Mouse (Mus musculus): ENCODE measurements around the gene Sept8.

The Sept8 gene

DNA sequence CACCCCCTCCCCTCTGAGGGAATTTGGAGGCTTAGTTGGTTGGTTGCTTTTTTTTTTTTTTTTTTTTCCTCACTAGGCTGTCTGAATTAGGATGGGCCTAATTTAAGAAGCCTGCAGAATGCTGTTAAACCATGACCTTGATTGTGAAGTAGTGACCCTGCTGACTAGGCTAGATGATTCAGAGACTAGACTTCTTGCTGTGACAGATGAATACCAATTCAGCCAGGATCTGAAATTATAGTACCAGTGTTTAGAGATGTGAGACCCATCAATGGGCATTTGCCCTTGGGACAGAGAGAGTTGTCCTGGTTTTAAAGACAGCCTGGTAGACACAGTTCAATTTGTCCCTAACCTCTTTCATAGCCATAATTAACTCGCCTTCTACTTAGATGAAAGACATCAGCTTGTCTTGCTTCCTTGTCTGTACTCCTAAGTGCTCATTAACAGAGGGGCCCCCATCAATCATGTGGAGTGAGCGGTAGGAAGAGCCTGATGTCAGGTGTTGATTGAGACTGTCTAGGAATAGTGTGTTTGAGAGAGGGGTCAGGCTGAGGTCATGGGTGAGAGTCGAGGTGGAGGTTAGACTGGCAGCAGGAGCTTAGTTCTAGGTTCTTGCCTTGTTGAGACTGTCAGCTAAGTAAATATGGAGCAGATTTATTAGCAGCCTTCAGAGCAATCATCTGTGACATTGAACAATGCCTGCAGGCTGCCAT is 25.7 kb upstream of the Sept8 start:
- DNase-seq (ENCODE audit: low read depth, low spot score), result peak; percentile 37

DNA sequence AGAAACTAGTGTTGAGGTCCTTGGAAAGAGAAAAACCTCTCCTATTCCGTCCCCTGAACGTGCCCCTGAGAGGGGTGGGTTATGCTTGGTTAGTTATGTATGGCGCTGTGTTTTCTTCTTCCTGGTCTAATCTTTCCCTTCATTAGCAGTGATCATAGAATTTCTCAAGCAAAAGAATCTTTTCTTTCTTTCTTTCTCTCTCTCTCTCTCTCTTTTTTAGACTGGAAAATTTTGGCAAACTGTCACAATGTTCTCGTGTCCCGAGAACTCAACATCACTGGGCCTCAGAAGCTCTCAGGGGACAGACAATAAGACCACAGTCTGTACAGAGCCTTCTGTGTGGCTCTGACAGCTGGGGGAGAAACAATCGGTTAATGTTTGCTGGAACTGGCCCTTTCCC is 23.6 kb upstream of the Sept8 start:
- DNase-seq (ENCODE audit: low read depth, low spot score), result no peak

- DNase-seq (ENCODE audit: low read depth, low spot score), result no peak
These were observed 22.1 kb upstream of the Sept8 start for GRCm38 (mm10) chr11:53496946-53497345.

- peak; percentile 69 for DNase-seq (ENCODE audit: low read depth, low spot score)
These were observed 18.5 kb upstream of the Sept8 start for GRCm38 (mm10) chr11:53500569-53500968.

DNA sequence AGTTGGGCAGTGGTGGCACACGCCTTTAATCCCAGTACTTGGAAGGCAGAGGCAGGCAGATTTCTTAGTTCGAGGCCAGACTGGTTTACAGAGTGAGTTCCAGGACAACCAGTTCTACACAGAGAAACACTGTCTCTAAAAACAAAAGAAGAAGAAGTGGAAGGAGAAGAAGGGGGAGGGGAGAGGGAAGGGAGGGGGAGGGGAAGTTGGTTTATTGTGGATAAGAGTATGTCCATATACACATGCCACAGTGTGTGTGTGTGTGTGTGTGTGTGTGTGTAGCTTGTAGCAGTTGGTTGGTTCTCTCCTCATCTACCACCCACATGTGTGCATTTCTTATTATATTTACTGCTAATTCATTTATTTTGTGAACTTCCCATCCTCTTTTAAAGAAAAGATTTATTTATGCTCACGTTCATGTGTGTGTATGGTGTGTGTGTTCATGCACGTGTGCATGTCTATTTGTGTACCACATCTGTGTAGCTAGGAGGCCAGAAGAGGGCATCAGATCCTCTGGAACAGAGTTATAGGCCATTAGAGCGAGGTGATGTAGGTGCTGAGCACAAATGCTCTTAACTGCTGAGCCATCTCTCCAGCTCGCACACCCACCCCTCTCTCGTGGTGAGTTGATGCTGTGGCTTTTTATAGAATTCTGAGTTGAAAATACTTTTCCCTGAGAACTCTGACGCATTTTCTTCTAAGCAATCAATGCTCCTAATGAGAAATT is 16.9 kb upstream of the Sept8 start:
- DNase-seq (ENCODE audit: low read depth, low spot score), result no peak

- DNase-seq (ENCODE audit: low read depth, low spot score), result no peak
These were observed 15.3 kb upstream of the Sept8 start for GRCm38 (mm10) chr11:53503738-53504137.

- DNase-seq (ENCODE audit: low read depth, low spot score), result no peak
These were observed 14.7 kb upstream of the Sept8 start for GRCm38 (mm10) chr11:53504376-53504775.

- no peak for DNase-seq (ENCODE audit: low read depth, low spot score)
These were observed 13.9 kb upstream of the Sept8 start for GRCm38 (mm10) chr11:53505026-53505663.

DNA sequence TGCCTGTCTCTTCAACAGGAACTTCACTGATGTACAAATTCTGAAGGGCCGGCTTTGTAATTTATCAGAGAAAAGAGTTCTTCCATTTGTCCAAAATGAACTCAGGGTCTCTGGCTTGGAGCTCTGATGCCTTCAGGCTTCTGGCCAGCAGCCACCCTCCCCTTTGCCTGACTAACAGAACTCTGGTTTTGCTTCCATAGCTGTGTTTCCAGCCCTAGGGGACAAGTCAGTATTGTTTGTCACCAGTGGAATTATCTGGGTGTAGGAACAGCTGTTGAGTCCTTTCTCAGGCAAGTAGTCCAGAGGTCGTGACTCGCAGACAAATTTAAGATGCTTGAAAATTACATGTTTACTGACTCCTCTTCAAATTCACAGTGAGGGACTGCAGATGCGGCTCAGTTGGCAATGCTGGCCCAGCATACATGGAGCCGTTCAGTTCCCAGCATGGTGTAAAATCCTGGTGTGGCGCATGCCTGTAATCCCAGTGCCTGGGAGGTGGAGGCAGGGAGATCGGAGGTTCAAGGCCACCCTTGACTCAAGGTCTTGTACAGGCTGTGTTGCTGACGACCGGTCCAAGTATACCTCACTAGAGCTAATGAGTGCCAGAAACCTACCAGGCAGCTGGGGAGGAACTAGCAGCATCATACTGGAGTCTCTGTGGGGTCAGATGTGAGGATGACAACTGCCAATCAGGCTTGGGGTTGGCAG is 11.8 kb upstream of the Sept8 start:
- DNase-seq (ENCODE audit: low read depth, low spot score), result no peak

GRCm38 (mm10) chr11:53508152-53508551 is 10.9 kb upstream of the Sept8 start:
- DNase-seq (ENCODE audit: low read depth, low spot score), result no peak

- DNase-seq (ENCODE audit: low read depth, low spot score), result peak; percentile 82
These were observed 10.5 kb upstream of the Sept8 start for GRCm38 (mm10) chr11:53508591-53508990.

DNA sequence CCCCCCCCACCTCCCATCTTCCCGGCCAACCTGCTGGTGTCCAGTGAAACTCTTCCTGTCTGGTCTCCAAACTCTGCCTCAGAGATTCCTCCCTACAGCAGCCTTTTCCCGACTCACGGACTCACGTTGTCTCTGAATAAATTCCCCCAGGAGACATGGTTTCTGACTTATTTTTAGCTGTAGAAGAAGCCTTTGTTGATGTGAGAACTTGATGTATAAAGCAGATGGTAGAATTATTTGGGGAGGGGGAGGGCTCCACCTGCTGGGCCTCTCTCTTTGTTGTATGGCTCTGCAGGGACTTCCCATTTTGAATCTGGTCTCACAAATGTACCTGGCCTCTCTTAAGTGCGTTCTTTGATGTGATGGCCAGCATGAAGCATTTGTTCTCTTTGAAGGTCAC is 8.7 kb upstream of the Sept8 start:
- DNase-seq (ENCODE audit: low read depth, low spot score), result no peak

DNA sequence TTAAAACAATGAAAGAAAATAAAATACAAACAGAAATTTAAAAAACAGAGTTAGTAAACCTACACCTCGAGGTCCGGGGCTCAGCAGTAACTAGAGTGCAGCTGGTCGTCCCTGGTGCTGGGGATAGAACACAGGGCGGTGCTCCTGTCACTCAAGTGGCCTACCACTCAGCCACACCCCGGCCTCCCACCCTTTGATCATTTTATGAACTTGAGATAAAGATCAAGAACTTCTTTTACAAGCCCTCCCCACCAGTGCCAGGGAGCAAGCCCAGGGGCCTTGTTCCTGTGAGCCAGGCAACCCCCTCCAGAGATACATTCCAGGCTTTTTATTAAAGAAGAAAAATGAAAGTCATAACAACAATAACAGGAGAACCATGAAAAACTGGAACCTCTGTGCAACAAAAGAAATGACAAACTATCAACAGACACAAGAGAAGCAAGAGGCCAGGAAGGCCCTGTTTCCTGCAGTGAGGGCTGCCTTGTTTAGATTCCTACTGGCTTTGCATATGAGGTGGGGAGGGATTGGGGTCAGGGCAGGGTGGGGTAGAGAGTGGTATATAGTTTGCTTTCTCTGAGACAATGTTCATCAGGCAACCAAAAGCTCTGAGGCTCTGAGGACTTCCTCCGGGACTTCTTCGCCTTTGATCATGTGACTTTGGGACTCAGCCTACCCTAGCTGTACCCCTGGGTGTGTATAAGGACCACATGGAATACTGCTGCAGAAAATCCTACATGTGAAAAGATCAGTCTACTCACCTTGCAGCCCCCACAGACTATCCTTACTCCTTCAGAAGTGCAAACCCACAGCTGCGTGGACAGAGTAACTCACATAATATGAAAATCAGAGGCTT is 2.1 kb upstream of the Sept8 start:
- DNase-seq (ENCODE audit: low read depth, low spot score), result no peak

DNA sequence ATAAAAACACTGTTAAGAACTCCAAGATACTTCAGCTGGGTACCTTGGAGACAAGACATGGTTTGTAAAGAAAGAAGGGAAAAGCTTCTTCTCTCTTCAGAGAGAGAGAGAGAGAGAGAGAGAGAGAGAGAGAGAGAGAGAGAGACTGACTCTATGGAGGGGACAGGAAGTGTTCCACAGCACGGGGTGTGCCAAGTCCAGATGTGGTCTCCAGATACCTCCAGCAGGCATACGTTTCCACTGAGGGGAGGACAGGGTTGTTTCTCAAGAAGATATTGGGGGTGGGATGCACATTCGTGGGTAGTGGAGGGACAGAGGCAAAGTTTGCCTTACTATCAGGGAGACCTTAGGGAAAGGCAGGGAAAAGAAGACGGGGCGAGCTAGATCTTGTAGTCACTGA is 298 bp upstream of the Sept8 start:
- DNase-seq (ENCODE audit: low read depth, low spot score), result no peak

DNA sequence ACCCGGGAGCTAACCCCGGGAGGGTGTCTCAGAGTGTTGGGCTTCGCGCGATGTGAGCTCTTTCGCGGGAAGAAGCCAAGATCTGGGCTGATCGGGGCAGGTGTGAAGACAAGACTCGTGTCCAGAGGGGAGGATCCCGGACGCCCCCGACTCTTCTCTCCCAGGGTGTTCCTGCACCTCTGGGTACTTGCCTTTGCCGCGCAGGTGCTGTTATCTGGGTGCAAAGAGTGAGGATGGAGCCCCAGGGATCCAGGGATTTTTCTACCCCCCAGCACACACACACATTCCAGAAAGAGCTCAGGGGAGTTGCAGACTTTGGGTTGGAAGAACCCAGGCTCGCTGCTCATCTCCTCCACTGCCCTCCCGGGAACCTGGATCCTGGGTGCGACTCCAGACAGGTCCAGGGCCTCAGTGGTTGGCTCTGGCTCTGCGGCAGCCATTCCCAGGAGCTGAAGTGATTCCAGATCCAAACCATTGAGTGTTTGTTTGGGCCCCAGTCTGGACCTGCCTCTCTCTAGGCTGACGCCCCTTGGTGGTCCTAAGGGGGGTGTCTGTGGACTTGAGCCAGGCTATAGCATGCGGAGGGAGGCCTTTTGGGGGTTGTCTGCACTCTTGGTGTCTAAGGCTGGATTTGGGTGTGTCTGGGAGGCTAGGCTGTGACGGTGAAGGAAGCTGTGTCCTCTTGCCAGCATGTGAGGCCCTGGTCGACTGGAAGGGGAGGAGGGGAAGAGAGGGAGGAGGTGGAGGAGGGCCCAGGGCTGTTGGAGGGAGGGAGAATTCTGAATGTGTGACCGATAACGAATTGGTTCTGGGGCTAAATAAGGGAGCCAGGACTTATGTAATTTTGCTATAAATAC is 1.3 kb downstream of the Sept8 start:
- peak; percentile 61 for DNase-seq (ENCODE audit: low read depth, low spot score)

DNA sequence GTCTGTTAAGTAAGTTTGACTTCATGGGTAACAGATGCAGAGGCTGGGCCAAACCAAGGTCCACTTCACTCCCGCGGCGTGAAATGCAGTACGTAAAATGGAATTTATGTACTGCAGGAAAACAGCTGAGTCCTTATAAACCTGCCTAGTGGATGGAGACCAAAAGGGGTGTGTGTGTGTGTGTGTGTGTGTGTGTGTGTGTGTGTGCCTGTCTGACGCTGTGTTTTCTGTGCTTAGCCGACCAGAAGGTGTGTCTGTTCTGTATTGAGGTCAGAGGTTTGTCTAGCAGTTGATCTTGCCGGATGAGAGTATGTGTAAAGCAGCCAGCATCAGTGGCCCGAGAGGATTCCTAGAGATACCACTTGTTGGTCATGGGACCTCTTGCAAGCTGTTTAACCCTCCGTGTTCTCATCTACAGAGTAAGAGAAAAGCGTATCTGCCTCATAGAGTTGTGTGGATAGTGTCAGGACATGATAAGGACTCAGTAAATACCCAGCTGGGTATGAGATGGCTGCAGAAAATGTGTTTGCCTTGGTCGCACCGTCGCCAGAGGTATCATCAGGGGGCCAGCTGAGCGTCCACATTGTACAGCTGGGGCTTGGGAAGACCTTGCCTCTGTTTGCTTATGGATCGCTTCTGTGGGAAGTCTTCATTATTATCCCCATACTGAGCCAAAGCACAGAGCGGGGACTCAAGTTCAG is 2.2 kb downstream of the Sept8 start:
- DNase-seq (ENCODE audit: low read depth, low spot score), result no peak

DNA sequence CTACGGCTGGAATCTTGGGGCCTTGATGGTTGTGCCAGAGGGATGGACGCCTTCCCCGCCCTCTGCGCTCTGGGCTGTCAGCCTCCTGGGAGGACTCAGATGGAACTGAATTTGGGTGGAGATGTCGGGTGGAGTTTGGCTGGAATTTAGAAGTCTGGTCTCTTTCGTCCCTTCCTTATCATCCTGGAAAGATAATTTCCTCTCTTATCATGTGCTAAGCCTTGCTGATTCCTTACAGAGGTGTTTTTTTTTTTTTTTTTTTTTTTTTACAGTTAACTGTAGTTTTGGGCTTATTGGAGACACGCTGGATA is 2.7 kb downstream of the Sept8 start:
- DNase-seq (ENCODE audit: low read depth, low spot score), result no peak

DNA sequence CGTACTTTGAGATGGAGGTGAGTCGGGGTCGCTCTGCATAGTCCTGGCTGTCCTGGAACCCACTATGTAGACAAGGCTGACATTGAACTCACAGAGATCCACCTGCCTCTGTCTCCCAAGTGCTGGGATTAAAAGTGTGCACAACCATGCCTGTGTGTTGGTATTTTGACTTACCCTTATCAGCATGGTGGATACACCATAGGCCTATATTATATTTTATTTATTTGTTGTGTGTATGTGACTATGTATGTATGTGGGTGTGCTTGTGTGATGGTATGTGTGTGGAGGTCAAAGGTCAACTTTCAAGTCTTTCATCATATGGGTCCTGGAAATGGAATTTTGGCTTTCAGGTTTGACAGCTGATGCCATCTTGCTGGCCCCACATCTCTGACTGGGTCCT is 3.3 kb downstream of the Sept8 start:
- DNase-seq (ENCODE audit: low read depth, low spot score), result no peak

DNA sequence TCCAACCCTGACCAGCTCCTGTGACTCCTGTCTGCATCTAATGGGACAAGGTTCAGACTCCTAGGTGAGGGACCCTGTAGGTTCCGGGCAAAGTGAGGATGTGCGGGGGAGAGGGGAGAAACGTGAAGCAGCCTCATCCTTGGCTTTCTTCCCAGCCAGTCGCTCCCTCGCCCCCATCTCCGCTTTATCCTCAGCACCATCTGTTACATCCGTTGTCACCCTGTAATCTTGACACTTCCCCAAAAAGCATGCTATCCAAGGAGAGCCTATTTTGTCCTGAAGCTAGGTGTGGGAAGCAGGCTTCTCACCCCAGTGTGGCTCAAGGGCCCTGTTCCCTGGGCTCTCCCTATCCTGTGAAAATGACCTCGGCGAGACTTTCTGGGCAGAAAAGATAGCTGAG is 3.9 kb downstream of the Sept8 start:
- no peak for DNase-seq (ENCODE audit: low read depth, low spot score)

Measured in ZHBTc4 (cell line).